Comparison of ENCODE assay signal across 11 mouse cellular contexts in genomic region chr13:74030691-74031090, GRCm38 (mm10).
"Had no signal": no experiment of that assay in that cellular context is flagged by ENCODE, and none has a peak within 500 bp of the region (broad histone marks: within the 10 kb centered on the region; RNA-seq: fewer than 3 reads in every experiment).

No protein-coding gene starts in this region.

- H3K27ac ChIP-seq: limb, embryonic 10.5 days; liver, embryonic 15.5 days; midbrain, embryonic 15.5 days; neural tube, embryonic 12.5 days had no signal

- DNase-seq: kidney, adult 2 months; kidney, postnatal 25 days; lung, adult 2 months; lung, postnatal 36 days; right cerebral cortex, postnatal 14 days; thymus, adult 18-20 months; thymus, postnatal 14 days had no signal

- H3K4me3 ChIP-seq: limb, embryonic 10.5 days; liver, embryonic 15.5 days; midbrain, embryonic 15.5 days; neural tube, embryonic 12.5 days had no signal
